Mouse (Mus musculus) WW6 (cell line): Measurements from ENCODE around the gene Ntn1.

Experiments used
- DNase-seq: peaks from one replicate; pipeline ENCODE4 v3.0.0-alpha.2; 2013; ENCODE audit warnings: low read depth, low spot score

The Ntn1 gene

GRCm38 (mm10) chr11:68195168-68195567 is 205.5 kb downstream of the Ntn1 start:
- DNase-seq: no peak

- DNase-seq: no peak
Observed at GRCm38 (mm10) chr11:68190849-68191248, 209.8 kb downstream of the Ntn1 start.

- DNase-seq: no peak
Observed at GRCm38 (mm10) chr11:68188695-68189201, 211.9 kb downstream of the Ntn1 start.

GRCm38 (mm10) chr11:68187242-68187641 is 213.4 kb downstream of the Ntn1 start:
- no peak for DNase-seq

GRCm38 (mm10) chr11:68185647-68186046 is 215.0 kb downstream of the Ntn1 start:
- DNase-seq: no peak

- DNase-seq: no peak
Observed at GRCm38 (mm10) chr11:68177415-68177814, 223.2 kb downstream of the Ntn1 start.

GRCm38 (mm10) chr11:68176550-68176949 is 224.1 kb downstream of the Ntn1 start:
- no peak for DNase-seq

- no peak for DNase-seq
Observed at GRCm38 (mm10) chr11:68172648-68173045, 228.0 kb downstream of the Ntn1 start.

GRCm38 (mm10) chr11:68171973-68172647 is 228.5 kb downstream of the Ntn1 start:
- no peak for DNase-seq

- DNase-seq: no peak
Observed at GRCm38 (mm10) chr11:68168427-68168826, 232.2 kb downstream of the Ntn1 start.

GRCm38 (mm10) chr11:68164408-68164807 is 236.2 kb downstream of the Ntn1 start:
- no peak for DNase-seq

- DNase-seq: no peak
Observed at GRCm38 (mm10) chr11:68159867-68160266, 240.8 kb downstream of the Ntn1 start.
